Mouse (Mus musculus) inflammation-experienced regulatory T-cells, adult 16 weeks (primary cell): Measurements from ENCODE around the gene 4932429P05Rik. TPM values are rescaled to one million over a fixed set of nuclear protein-coding genes. Genes with fewer than 3 reads are reported as not detected.

Source experiments
- polyA plus RNA-seq: library from polyadenylated mRNA; unstranded; fragments of 100-300 nt; shearing (Covaris generic); gene quantifications from one replicate; pipeline ENCODE4 v1.2.1, GENCODE M21; 2017

The 4932429P05Rik gene
- polyA plus RNA-seq, result not detected

GRCm38 (mm10) chrX:89751968-89752367 lies at the start of gene 4932429P05Rik:
TSS of gene 4932429P05Rik (plus strand) at chrX:89752268.

Other genes with a start within 250 kb of the 4932429P05Rik start
- gene 4930415L06Rik, start 180.6 kb downstream of the 4932429P05Rik start, polyA plus RNA-seq, result not detected